Mouse (Mus musculus) urinary bladder, adult 2 months (tissue): ENCODE results near the gene Gper1. TPM values are rescaled to one million over a fixed set of nuclear protein-coding genes. Genes with fewer than 3 reads are reported as not detected.

Experiments used
- DNase-seq: peaks from one replicate; pipeline ENCODE4 v3.0.0; 2022; ENCODE audit warnings: low spot score
- polyA plus RNA-seq: library from polyadenylated mRNA; depleted of rRNA; stranded (reverse); fragments of >200 nt; gene quantifications from 2 replicates; pipeline ENCODE4 v1.2.3, GENCODE M21; 2012

Gene Gper1
- polyA plus RNA-seq, 1 experiment, result 0.96 TPM

DNA sequence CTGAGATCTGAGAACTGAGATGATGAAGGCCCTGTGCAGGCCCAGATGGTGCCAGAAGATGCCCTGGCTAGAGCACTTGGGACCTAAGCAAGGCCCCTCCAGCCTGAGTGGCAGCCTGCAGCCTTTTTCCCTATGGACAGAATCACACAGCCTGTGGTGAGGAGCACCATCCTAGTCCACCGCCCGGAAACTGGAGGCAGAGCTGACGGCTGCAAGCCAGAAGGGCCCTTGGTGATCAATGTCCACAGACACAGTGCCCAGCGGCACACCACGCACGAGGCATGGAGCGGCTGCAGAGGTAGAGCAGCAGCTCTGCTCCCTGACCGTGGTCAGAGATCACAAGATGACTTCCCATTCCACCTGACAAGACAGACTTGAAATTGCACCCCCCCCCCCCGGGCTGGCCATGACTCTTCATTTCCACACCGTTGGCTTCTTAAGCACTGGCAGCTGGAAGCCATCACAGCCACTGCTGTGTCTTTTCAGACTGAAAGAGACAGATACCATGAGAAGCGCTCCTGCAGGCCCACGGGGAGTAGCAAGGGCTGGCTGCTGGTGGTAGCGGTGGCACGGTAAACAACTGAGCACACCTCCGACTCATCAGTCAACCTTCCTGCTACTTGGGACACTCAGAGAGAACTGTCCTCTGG is 11.2 kb upstream of the Gper1 start:
- DNase-seq, result no peak

- DNase-seq, result no peak
Measured at GRCm38 (mm10) chr5:139413545-139413944, 9.4 kb upstream of the Gper1 start.

DNA sequence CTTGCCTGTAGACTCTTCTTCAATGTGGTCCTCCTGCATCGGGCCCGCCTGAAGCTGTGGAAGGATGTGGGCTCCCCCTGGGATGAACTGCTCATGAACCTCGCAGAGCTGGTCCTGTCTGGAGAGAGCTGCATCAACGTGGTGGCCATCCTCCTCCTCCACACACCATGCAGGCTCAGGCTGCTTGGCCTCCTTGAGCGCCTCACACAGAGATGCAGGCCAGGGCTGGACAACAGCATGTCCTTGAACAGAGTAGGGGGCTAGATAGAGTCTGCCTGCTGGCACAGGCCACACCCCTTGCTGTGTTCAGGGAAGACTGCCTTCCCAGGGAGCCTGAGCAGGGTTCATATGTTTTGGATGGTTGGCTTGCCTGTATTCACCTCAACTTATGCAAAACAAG is 8.0 kb upstream of the Gper1 start:
- no peak for DNase-seq

GRCm38 (mm10) chr5:139416942-139417341 is 6.0 kb upstream of the Gper1 start:
- DNase-seq, result no peak

DNA sequence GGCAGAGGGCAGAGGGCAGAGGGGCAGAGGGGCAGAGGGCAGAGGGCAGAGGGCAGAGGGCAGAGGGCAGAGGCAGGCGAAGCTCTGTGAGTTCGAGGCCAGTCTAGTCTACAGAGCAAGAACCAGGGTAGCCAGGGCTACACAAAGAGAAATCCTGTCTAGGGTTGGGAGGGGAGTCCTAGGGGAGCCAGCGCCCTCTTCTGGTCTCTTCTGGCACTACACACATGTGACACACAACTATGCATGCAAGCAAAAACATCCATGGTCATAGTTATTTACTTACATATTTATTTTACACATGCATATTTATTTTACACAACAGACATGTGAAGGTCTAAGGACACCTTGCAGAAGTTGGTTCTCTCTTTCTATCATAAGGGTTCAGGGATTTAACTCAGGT is 5.5 kb upstream of the Gper1 start:
- no peak for DNase-seq

- DNase-seq, result no peak
Measured at GRCm38 (mm10) chr5:139418110-139418509, 4.8 kb upstream of the Gper1 start.

- DNase-seq, result no peak
Measured at GRCm38 (mm10) chr5:139418633-139419032, 4.3 kb upstream of the Gper1 start.

- no peak for DNase-seq
Measured at GRCm38 (mm10) chr5:139425198-139425597, 2.2 kb downstream of the Gper1 start.

DNA sequence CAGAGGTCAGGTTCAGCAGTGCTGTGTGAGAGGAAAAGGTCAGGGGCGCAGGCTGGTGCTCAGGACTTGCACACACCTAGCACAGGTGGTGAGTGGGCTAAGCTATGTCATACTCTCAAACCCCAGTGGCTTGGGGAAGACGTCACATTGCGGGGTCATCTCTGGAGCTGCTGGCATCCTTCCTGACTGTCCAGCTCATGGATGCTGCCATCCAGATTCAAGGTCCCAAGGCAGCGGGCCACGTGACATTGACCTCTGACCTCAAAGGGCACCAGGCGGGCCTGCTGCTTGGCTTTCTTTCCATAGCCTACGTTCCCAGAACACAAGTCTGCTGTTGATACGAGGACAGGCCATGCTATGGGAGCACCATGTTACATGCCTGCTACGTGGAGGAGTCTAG is 4.0 kb downstream of the Gper1 start:
- DNase-seq, result no peak

- no peak for DNase-seq
Measured at GRCm38 (mm10) chr5:139427989-139428388, 5.0 kb downstream of the Gper1 start.

GRCm38 (mm10) chr5:139429818-139430341 is 6.9 kb downstream of the Gper1 start:
- DNase-seq, result no peak

GRCm38 (mm10) chr5:139432333-139432732 is 9.4 kb downstream of the Gper1 start:
- no peak for DNase-seq

GRCm38 (mm10) chr5:139432747-139433508 is 10.0 kb downstream of the Gper1 start:
- no peak for DNase-seq

- no peak for DNase-seq
Measured at GRCm38 (mm10) chr5:139433842-139434568, 11.1 kb downstream of the Gper1 start.

DNA sequence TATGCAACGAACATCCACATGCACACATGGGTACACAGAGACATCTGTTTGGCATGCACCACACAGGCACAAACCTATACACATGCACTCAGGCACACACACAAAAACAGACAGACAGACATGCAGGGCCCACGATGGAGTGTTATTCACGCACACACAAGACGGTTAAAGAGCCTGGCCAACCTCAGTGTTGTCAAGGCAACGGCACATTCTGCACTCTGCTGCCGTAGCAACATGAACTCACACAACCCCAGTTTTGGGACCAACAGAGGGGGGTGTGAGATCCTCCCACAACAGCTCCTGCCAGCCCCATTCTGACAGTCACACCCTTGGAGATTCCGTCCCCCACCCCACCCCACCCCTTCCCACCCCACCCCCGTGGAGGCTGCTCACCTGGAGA is 12.0 kb downstream of the Gper1 start:
- no peak for DNase-seq

DNA sequence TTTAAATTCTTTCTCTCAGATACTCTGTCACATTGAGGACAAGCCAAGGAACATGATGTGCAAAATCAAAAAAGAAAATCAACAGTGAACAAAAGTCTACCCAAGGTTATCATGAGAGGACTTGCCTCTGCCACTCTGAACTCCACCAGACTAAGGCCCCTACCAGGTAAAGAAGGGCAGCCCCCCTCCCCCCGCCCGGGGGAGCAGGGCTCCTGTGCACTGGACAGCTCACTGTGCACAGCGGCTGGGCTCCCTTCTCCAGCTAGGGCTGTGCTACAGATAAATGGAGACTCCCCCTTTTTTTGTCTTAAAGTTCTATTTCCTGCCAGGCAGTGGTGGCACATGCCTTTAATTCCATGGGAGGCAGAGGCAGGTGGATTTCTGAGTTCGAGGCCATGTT is 14.8 kb downstream of the Gper1 start:
- DNase-seq, result no peak

DNA sequence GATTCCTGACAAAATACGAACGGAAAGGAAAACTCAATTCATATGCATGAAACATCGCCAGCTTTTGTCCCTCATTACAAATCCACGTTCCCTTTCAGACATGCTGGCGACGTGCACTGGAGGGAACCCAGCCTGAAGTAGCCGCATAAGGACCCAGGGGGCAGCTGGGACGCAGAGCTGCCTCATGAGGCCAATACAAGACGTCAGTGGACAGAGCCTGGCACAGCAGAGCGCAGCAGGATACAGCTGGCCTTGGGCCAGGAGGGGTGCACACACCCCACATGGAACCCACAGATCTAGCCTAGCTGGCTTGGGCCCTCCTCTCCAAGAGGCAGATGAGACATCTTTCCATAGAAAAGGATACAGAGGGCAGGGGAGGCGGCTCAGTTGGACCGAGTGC is 15.5 kb downstream of the Gper1 start:
- no peak for DNase-seq

GRCm38 (mm10) chr5:139440451-139440850 is 17.5 kb downstream of the Gper1 start:
- no peak for DNase-seq

- DNase-seq, result no peak
Measured at GRCm38 (mm10) chr5:139440926-139441725, 18.2 kb downstream of the Gper1 start.

DNA sequence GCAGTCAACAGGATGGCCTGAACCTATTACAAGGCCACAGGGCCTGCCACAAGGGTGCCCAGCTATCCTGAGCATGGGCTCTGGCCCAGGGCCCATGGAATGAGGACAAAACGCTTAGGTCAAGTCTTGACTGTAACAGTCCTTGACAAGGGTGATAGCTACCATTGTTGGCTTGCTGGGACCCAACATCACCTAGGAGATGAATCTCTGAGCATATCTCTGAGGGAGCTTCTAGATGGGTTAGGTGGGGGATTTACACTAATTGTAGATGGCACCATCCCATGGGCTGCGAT is 18.7 kb downstream of the Gper1 start:
- DNase-seq, result no peak

GRCm38 (mm10) chr5:139442428-139442827 is 19.5 kb downstream of the Gper1 start:
- DNase-seq, result no peak

GRCm38 (mm10) chr5:139442962-139443361 is 20.0 kb downstream of the Gper1 start:
- no peak for DNase-seq
